Mouse (Mus musculus) kidney, adult 2 months (tissue): ENCODE results near the gene Acot7. TPM values are rescaled to one million over a fixed set of nuclear protein-coding genes. Genes with fewer than 3 reads are reported as not detected.

ENCODE experiments used
- DNase-seq: peaks from one replicate; pipeline ENCODE4 v3.0.0; 2021
- H3K27ac ChIP-seq: fragments of 200-500 bp; 2 replicates; pipeline ENCODE4 v1.5.1; 2012; ENCODE audit warnings: low read depth, low read length, control low read depth, inconsistent platforms; ENCODE audit not compliant: insufficient read depth
- H3K27me3 ChIP-seq: fragments of 200-500 bp; replicated peaks from 2 replicates; pipeline ENCODE4 v1.6.1; 2012; ENCODE audit warnings: mild to moderate bottlenecking, moderate library complexity, low read length, inconsistent platforms; ENCODE audit not compliant: control insufficient read depth, insufficient read depth
- H3K36me3 ChIP-seq: fragments of 200-500 bp; 2 replicates; pipeline ENCODE4 v1.6.1; 2012; ENCODE audit warnings: mild to moderate bottlenecking, moderate library complexity, low read length, inconsistent platforms; ENCODE audit not compliant: control insufficient read depth, insufficient read depth
- H3K4me1 ChIP-seq: fragments of 200-500 bp; 2 replicates; pipeline ENCODE4 v1.6.1; 2011; ENCODE audit warnings: low read length; ENCODE audit not compliant: control insufficient read depth, insufficient read depth
- H3K4me3 ChIP-seq: fragments of 200-500 bp; 2 replicates; pipeline ENCODE4 v1.5.1; 2011; ENCODE audit warnings: mild to moderate bottlenecking, low read depth, low read length, control low read depth; ENCODE audit not compliant: insufficient read depth
- CTCF ChIP-seq: fragments of 200-500 bp; conservative IDR thresholded peaks from 2 replicates; pipeline ENCODE4 v1.5.1; 2011; ENCODE audit warnings: low read depth, mild to moderate bottlenecking, control low read depth, low read length, moderate library complexity, mixed read lengths; ENCODE audit not compliant: insufficient read depth, insufficient read length
- POLR2A ChIP-seq: fragments of 200-500 bp; IDR thresholded peaks from one replicate; pipeline ENCODE4 v1.6.1; 2011; ENCODE audit warnings: low read depth, low read length, control low read depth
- WGBS: fragments of 180-500 bp; shearing (Covaris S2); methylation state at CpG from one replicate; pipeline ENCODE4 v1.1.7; 2018; 5-methylcytosine and 5-hydroxymethylcytosine counted together
- polyA plus RNA-seq: library from polyadenylated mRNA; depleted of rRNA; stranded (reverse); fragments of >200 nt; gene quantifications from 2 replicates; pipeline ENCODE4 v1.2.3, GENCODE M21; 2012

The Acot7 gene
- polyA plus RNA-seq, 1 experiment = 80.2 TPM

- no peak for TF ChIP-seq CTCF
- no peak for TF ChIP-seq POLR2A
- Histone ChIP-seq H3K27me3 (no peaks in the 10 kb centered on the region), H3K4me3 (no peak overlapping the region), H3K4me1 (peaks cover 10% of the 10 kb centered on the region), H3K36me3 (no peaks in the 10 kb centered on the region), H3K27ac (no peak overlapping the region)
- DNase-seq = peak; percentile 83
- WGBS = 41% methylated on average over 10 of the region's 10 CpGs
Measured at GRCm38 (mm10) chr4:152303172-152303571, 125.2 kb downstream of the Acot7 start.

- DNase-seq = no peak
- WGBS = 92% methylated on average over 6 of the region's 6 CpGs
- TF ChIP-seq CTCF (no peak), POLR2A (no peak)
Measured at GRCm38 (mm10) chr4:152304685-152305084, 126.8 kb downstream of the Acot7 start.

GRCm38 (mm10) chr4:152305991-152306390, 128.1 kb downstream of the Acot7 start:
- WGBS = 76% methylated on average over 6 of the region's 6 CpGs
- H3K36me3 ChIP-seq = no peaks in the 10 kb centered on the region

More at GRCm38 (mm10) chr4:152304685-152305084, 126.8 kb downstream of the Acot7 start:
- no peaks in the 10 kb centered on the region for H3K36me3 ChIP-seq
- H3K27me3 ChIP-seq = no peaks in the 10 kb centered on the region
- H3K4me1 ChIP-seq = peaks cover 10% of the 10 kb centered on the region
- no peak overlapping the region for H3K27ac ChIP-seq
- no peak overlapping the region for H3K4me3 ChIP-seq

GRCm38 (mm10) chr4:152307542-152307941, 129.6 kb downstream of the Acot7 start:
- no peak for DNase-seq
- Histone ChIP-seq H3K27ac (no peak overlapping the region), H3K27me3 (no peaks in the 10 kb centered on the region), H3K36me3 (no peaks in the 10 kb centered on the region), H3K4me3 (no peak overlapping the region), H3K4me1 (peaks cover 8% of the 10 kb centered on the region)
- 84% methylated on average over 9 of the region's 9 CpGs for WGBS
- TF ChIP-seq POLR2A (no peak), CTCF (no peak)

More at GRCm38 (mm10) chr4:152305991-152306390, 128.1 kb downstream of the Acot7 start:
- Histone ChIP-seq H3K27ac (no peak overlapping the region), H3K27me3 (no peaks in the 10 kb centered on the region), H3K4me1 (peaks cover 10% of the 10 kb centered on the region), H3K4me3 (no peak overlapping the region)
- no peak for DNase-seq
- TF ChIP-seq POLR2A = no peak
- TF ChIP-seq CTCF = no peak

GRCm38 (mm10) chr4:152312186-152312585, 134.3 kb downstream of the Acot7 start:
- DNase-seq = no peak
- no peak overlapping the region for H3K4me3 ChIP-seq
- 14% methylated on average over 14 of the region's 14 CpGs for WGBS
- H3K36me3 ChIP-seq = no peaks in the 10 kb centered on the region
- H3K4me1 ChIP-seq = peaks cover 5% of the 10 kb centered on the region; the same call in 1 of the 2 replicates
- no peak overlapping the region for H3K27ac ChIP-seq
- H3K27me3 ChIP-seq = no peaks in the 10 kb centered on the region; the same call in 1 of the 2 replicates
- no peak for TF ChIP-seq CTCF
- TF ChIP-seq POLR2A = no peak

- TF ChIP-seq CTCF (no peak), POLR2A (no peak)
- DNase-seq = peak; percentile 22
- H3K4me3 ChIP-seq = peak overlapping the region; percentile 22; the same call in 1 of the 2 replicates
- H3K27ac ChIP-seq = no peak overlapping the region
- under 1% methylated on average over 29 of the region's 29 CpGs for WGBS
- H3K36me3 ChIP-seq = no peaks in the 10 kb centered on the region
- no peaks in the 10 kb centered on the region; the same call in 1 of the 2 replicates for H3K27me3 ChIP-seq
- H3K4me1 ChIP-seq = peaks cover 5% of the 10 kb centered on the region; the same call in 1 of the 2 replicates
Measured at GRCm38 (mm10) chr4:152313211-152313632, 135.3 kb downstream of the Acot7 start.

GRCm38 (mm10) chr4:152313934-152314333, 136.0 kb downstream of the Acot7 start:
- no peak; the same call in 1 of the 2 replicates for TF ChIP-seq CTCF
- TF ChIP-seq POLR2A = no peak
- H3K4me3 ChIP-seq = no peak overlapping the region
- H3K27me3 ChIP-seq = no peaks in the 10 kb centered on the region; the same call in 1 of the 2 replicates
- no peak overlapping the region for H3K27ac ChIP-seq
- no peaks in the 10 kb centered on the region for H3K36me3 ChIP-seq
- DNase-seq = peak; percentile 23
- H3K4me1 ChIP-seq = peaks cover 6% of the 10 kb centered on the region
